Mouse (Mus musculus) G1E (cell line): ENCODE results near the gene Mindy1. TPM values are rescaled to one million over a fixed set of nuclear protein-coding genes. Genes with fewer than 3 reads are reported as not detected.

Source experiments
- ATAC-seq: 2 replicates; pipeline ENCODE4 v1.8.0; 2016; ENCODE audit warnings: mild to moderate bottlenecking; ENCODE audit not compliant: insufficient number of reproducible peaks, poor library complexity, low FRiP score, severe bottlenecking; ENCODE audit errors: extremely low read depth
- DNase-seq: peaks from one replicate; pipeline ENCODE4 v3.0.0; 2012; ENCODE audit warnings: low spot score
- H3K27me3 ChIP-seq: 2 replicates; pipeline ENCODE4 v1.6.1; 2012; ENCODE audit warnings: mild to moderate bottlenecking, low read length, inconsistent platforms; ENCODE audit not compliant: insufficient read depth
- H3K36me3 ChIP-seq: replicated peaks from 2 replicates; pipeline ENCODE3; 2012; ENCODE audit warnings: mild to moderate bottlenecking, inconsistent platforms
- H3K4me1 ChIP-seq: 2 replicates; pipeline ENCODE4 v1.6.1; 2012; ENCODE audit warnings: low read depth, low read length, inconsistent platforms, mixed read lengths; ENCODE audit not compliant: insufficient read depth
- H3K4me3 ChIP-seq: 2 replicates; pipeline ENCODE4 v1.5.1; 2012; ENCODE audit warnings: low read depth, mild to moderate bottlenecking, inconsistent platforms, low read length, moderate library complexity, mixed read lengths
- H3K9me3 ChIP-seq: replicated peaks from 2 replicates; pipeline ENCODE4 v1.6.1; 2012; ENCODE audit warnings: inconsistent platforms
- CTCF ChIP-seq: IDR thresholded peaks from 2 replicates; pipeline ENCODE4 v1.5.1; 2012; ENCODE audit warnings: low read depth, low read length, inconsistent platforms, mixed read lengths
- GATA1 ChIP-seq: IDR thresholded peaks from 2 replicates; pipeline ENCODE4 v1.6.1; 2012; ENCODE audit warnings: borderline replicate concordance, low read length, inconsistent platforms, mixed read lengths
- GATA2 ChIP-seq: IDR thresholded peaks from 2 replicates; pipeline ENCODE4 v1.6.1; 2012; ENCODE audit warnings: low read depth, low read length, inconsistent platforms, borderline replicate concordance
- POLR2AphosphoS5 ChIP-seq: IDR thresholded peaks from 2 replicates; pipeline ENCODE4 v1.6.1; 2012; ENCODE audit warnings: low read depth, low read length, inconsistent platforms; ENCODE audit not compliant: insufficient replicate concordance
- TAL1 ChIP-seq: conservative IDR thresholded peaks from 2 replicates; pipeline ENCODE4 v1.6.1; 2012; ENCODE audit warnings: low read depth, low read length, inconsistent platforms, mixed read lengths
- polyA plus RNA-seq: library from polyadenylated mRNA; stranded (reverse); fragments of >175 nt; gene quantifications from 2 replicates; pipeline ENCODE4 v1.2.3, GENCODE M21; 2012
- total RNA-seq, 2 experiments: library from RNA; stranded (forward) in 1 of 2; stranded (reverse) in 1 of 2; fragments of 200-1000 nt in 1 of 2; fragments of >200 nt in 1 of 2; fragmentation: Nextera tagmentation in 1 of 2; gene quantifications; 2 replicates each; pipeline ENCODE4 v1.2.3; 2014 to 2017

Gene Mindy1
- total and polyA plus RNA-seq, 3 experiments, result 31.4 to 77.5 (median 49.1) TPM

GRCm38 (mm10) chr3:95266052-95266451 is 15.1 kb upstream of the Mindy1 start:
- H3K27me3 ChIP-seq, result no peaks in the 10 kb centered on the region
- no peak overlapping the region for H3K4me3 ChIP-seq
- TF ChIP-seq GATA1 (no peak), TAL1 (no peak), POLR2AphosphoS5 (no peak), CTCF (no peak), GATA2 (no peak)
- H3K4me1 ChIP-seq, result peaks cover 3% of the 10 kb centered on the region; the same call in 1 of the 2 replicates
- no peak for ATAC-seq
- H3K36me3 ChIP-seq, result peaks cover 85% of the 10 kb centered on the region
- no peak for DNase-seq
- H3K9me3 ChIP-seq, result peaks cover 5% of the 10 kb centered on the region

GRCm38 (mm10) chr3:95267855-95268254 is 13.3 kb upstream of the Mindy1 start:
- peaks cover 5% of the 10 kb centered on the region for H3K9me3 ChIP-seq
- H3K4me3 ChIP-seq, result no peak overlapping the region
- no peaks in the 10 kb centered on the region for H3K27me3 ChIP-seq
- DNase-seq, result no peak
- no peak for ATAC-seq
- peaks cover 3% of the 10 kb centered on the region; the same call in 1 of the 2 replicates for H3K4me1 ChIP-seq
- peaks cover 82% of the 10 kb centered on the region for H3K36me3 ChIP-seq
- TF ChIP-seq CTCF, result no peak
- no peak for TF ChIP-seq TAL1
- no peak for TF ChIP-seq GATA2
- no peak for TF ChIP-seq POLR2AphosphoS5

GRCm38 (mm10) chr3:95269789-95270188 is 11.4 kb upstream of the Mindy1 start:
- ATAC-seq, result no peak
- Histone ChIP-seq H3K4me3 (no peak overlapping the region), H3K27me3 (no peaks in the 10 kb centered on the region), H3K36me3 (peaks cover 82% of the 10 kb centered on the region), H3K9me3 (peaks cover 5% of the 10 kb centered on the region), H3K4me1 (peaks cover 6% of the 10 kb centered on the region)
- TF ChIP-seq POLR2AphosphoS5 (no peak), TAL1 (no peak), GATA1 (no peak), GATA2 (no peak)
- DNase-seq, result no peak

GRCm38 (mm10) chr3:95270766-95271364 is 10.3 kb upstream of the Mindy1 start:
- no peak for ATAC-seq
- TF ChIP-seq GATA2 (no peak), TAL1 (no peak), GATA1 (no peak), CTCF (no peak), POLR2AphosphoS5 (no peak)
- Histone ChIP-seq H3K4me1 (peaks cover 15% of the 10 kb centered on the region), H3K36me3 (peaks cover 87% of the 10 kb centered on the region), H3K27me3 (no peaks in the 10 kb centered on the region), H3K4me3 (no peak overlapping the region), H3K9me3 (peaks cover 5% of the 10 kb centered on the region)
- DNase-seq, result no peak

GRCm38 (mm10) chr3:95273471-95273870 is 7.7 kb upstream of the Mindy1 start:
- ATAC-seq (no peak), DNase-seq (no peak)
- Histone ChIP-seq H3K4me3 (no peak overlapping the region), H3K9me3 (no peaks in the 10 kb centered on the region), H3K36me3 (peaks cover 70% of the 10 kb centered on the region), H3K4me1 (peaks cover 36% of the 10 kb centered on the region), H3K27me3 (no peaks in the 10 kb centered on the region)
- TF ChIP-seq GATA1 (no peak), CTCF (no peak), POLR2AphosphoS5 (no peak), GATA2 (no peak), TAL1 (no peak)

GRCm38 (mm10) chr3:95274453-95274852 is 6.7 kb upstream of the Mindy1 start:
- no peak for TF ChIP-seq GATA1
- TF ChIP-seq CTCF, result no peak
- TF ChIP-seq POLR2AphosphoS5, result no peak
- no peak for TF ChIP-seq GATA2
- no peak for TF ChIP-seq TAL1

GRCm38 (mm10) chr3:95275161-95275560 is 6.0 kb upstream of the Mindy1 start:
- ATAC-seq, result no peak
- H3K4me1 ChIP-seq, result peaks cover 50% of the 10 kb centered on the region
- peaks cover 57% of the 10 kb centered on the region for H3K36me3 ChIP-seq
- H3K9me3 ChIP-seq, result no peaks in the 10 kb centered on the region
- no peaks in the 10 kb centered on the region for H3K27me3 ChIP-seq
- DNase-seq, result no peak
- TF ChIP-seq GATA1 (no peak), CTCF (no peak), TAL1 (no peak), GATA2 (no peak), POLR2AphosphoS5 (no peak)
- no peak overlapping the region for H3K4me3 ChIP-seq

More at GRCm38 (mm10) chr3:95274453-95274852, 6.7 kb upstream of the Mindy1 start:
- H3K36me3 ChIP-seq, result peaks cover 64% of the 10 kb centered on the region
- no peak for ATAC-seq
- peaks cover 45% of the 10 kb centered on the region for H3K4me1 ChIP-seq
- no peak for DNase-seq
- H3K9me3 ChIP-seq, result no peaks in the 10 kb centered on the region
- H3K4me3 ChIP-seq, result no peak overlapping the region
- H3K27me3 ChIP-seq, result no peaks in the 10 kb centered on the region
